Mouse (Mus musculus): ENCODE measurements around the gene Zfp408. TPM values are rescaled to one million over a fixed set of nuclear protein-coding genes. Genes with fewer than 3 reads are reported as not detected.
"Not testable (repeated sequence)": the region's sequence is repeated elsewhere in the genome, so short reads cannot be mapped to it uniquely, and the experiment has no call there.

Zfp408 gene
- polyA plus RNA-seq, 1 experiment = 8.4 TPM

GRCm38 (mm10) chr2:91633334-91633977 lies 16.1 kb downstream of the Zfp408 start:
- no peak overlapping the region for H3K27ac ChIP-seq (ENCODE audit: insufficient read depth, low read depth, low read length)
- H3K4me3 ChIP-seq (ENCODE audit: insufficient read depth, low read depth, low read length) = no peak overlapping the region
- H3K36me3 ChIP-seq (ENCODE audit: control insufficient read depth, insufficient read depth, low read length) = no peaks in the 10 kb centered on the region
- DNase-seq = no peak
- no peaks in the 10 kb centered on the region for H3K4me1 ChIP-seq (ENCODE audit: control insufficient read depth, insufficient read depth, low read length)
- 71% methylated on average over 12 of the region's 12 CpGs for WGBS
- TF ChIP-seq CTCF (conservative IDR thresholded peaks at IDR 0.05; ENCODE audit: insufficient read depth, insufficient read length, low read depth, low read length) = no peak
- TF ChIP-seq POLR2A (IDR thresholded peaks at IDR 0.05; ENCODE audit: low read depth, low read length) = no peak
- H3K27me3 ChIP-seq (replicated peaks; ENCODE audit: control insufficient read depth, insufficient read depth, low read length) = no peaks in the 10 kb centered on the region

- DNase-seq = no peak
- no peaks in the 10 kb centered on the region for H3K36me3 ChIP-seq (ENCODE audit: control insufficient read depth, insufficient read depth, low read length)
- no peaks in the 10 kb centered on the region for H3K27me3 ChIP-seq (replicated peaks; ENCODE audit: control insufficient read depth, insufficient read depth, low read length)
- no peaks in the 10 kb centered on the region for H3K4me1 ChIP-seq (ENCODE audit: control insufficient read depth, insufficient read depth, low read length)
- TF ChIP-seq POLR2A (IDR thresholded peaks at IDR 0.05; ENCODE audit: low read depth, low read length) (no peak), CTCF (conservative IDR thresholded peaks at IDR 0.05; ENCODE audit: insufficient read depth, insufficient read length, low read depth, low read length) (no peak)
- WGBS = 41% methylated on average over 5 of the region's 5 CpGs
- no peak overlapping the region for H3K27ac ChIP-seq (ENCODE audit: insufficient read depth, low read depth, low read length)
- H3K4me3 ChIP-seq (ENCODE audit: insufficient read depth, low read depth, low read length) = no peak overlapping the region
Observed at GRCm38 (mm10) chr2:91632316-91632715, 17.3 kb downstream of the Zfp408 start.

- no peak overlapping the region for H3K27ac ChIP-seq (ENCODE audit: insufficient read depth, low read depth, low read length)
- TF ChIP-seq POLR2A (IDR thresholded peaks at IDR 0.05; ENCODE audit: low read depth, low read length) (no peak), CTCF (conservative IDR thresholded peaks at IDR 0.05; ENCODE audit: insufficient read depth, insufficient read length, low read depth, low read length) (no peak)
- DNase-seq = no peak
- H3K36me3 ChIP-seq (ENCODE audit: control insufficient read depth, insufficient read depth, low read length) = no peaks in the 10 kb centered on the region
- H3K4me1 ChIP-seq (ENCODE audit: control insufficient read depth, insufficient read depth, low read length) = no peaks in the 10 kb centered on the region
- H3K4me3 ChIP-seq (ENCODE audit: insufficient read depth, low read depth, low read length) = no peak overlapping the region
- no peaks in the 10 kb centered on the region for H3K27me3 ChIP-seq (replicated peaks; ENCODE audit: control insufficient read depth, insufficient read depth, low read length)
- 82% methylated on average over 5 of the region's 5 CpGs for WGBS
Observed at GRCm38 (mm10) chr2:91631826-91632225, 17.8 kb downstream of the Zfp408 start.

- H3K27ac ChIP-seq (ENCODE audit: insufficient read depth, low read depth, low read length) = no peak overlapping the region
- H3K27me3 ChIP-seq (replicated peaks; ENCODE audit: control insufficient read depth, insufficient read depth, low read length) = no peaks in the 10 kb centered on the region
- 89% methylated on average over 12 of the region's 12 CpGs for WGBS
- TF ChIP-seq POLR2A (IDR thresholded peaks at IDR 0.05; ENCODE audit: low read depth, low read length) = no peak
- TF ChIP-seq CTCF (conservative IDR thresholded peaks at IDR 0.05; ENCODE audit: insufficient read depth, insufficient read length, low read depth, low read length) = no peak
- H3K36me3 ChIP-seq (ENCODE audit: control insufficient read depth, insufficient read depth, low read length) = no peaks in the 10 kb centered on the region
- no peak for DNase-seq
- H3K4me3 ChIP-seq (ENCODE audit: insufficient read depth, low read depth, low read length) = no peak overlapping the region
- H3K4me1 ChIP-seq (ENCODE audit: control insufficient read depth, insufficient read depth, low read length) = no peaks in the 10 kb centered on the region
Observed at GRCm38 (mm10) chr2:91630384-91630783, 19.2 kb downstream of the Zfp408 start.

- Histone ChIP-seq H3K4me3 (ENCODE audit: insufficient read depth, low read depth, low read length) (no peak overlapping the region), H3K27ac (ENCODE audit: insufficient read depth, low read depth, low read length) (no peak overlapping the region), H3K27me3 (replicated peaks; ENCODE audit: control insufficient read depth, insufficient read depth, low read length) (no peaks in the 10 kb centered on the region), H3K36me3 (ENCODE audit: control insufficient read depth, insufficient read depth, low read length) (no peaks in the 10 kb centered on the region), H3K4me1 (ENCODE audit: control insufficient read depth, insufficient read depth, low read length) (no peaks in the 10 kb centered on the region)
- TF ChIP-seq POLR2A (IDR thresholded peaks at IDR 0.05; ENCODE audit: low read depth, low read length) = no peak
- TF ChIP-seq CTCF (conservative IDR thresholded peaks at IDR 0.05; ENCODE audit: insufficient read depth, insufficient read length, low read depth, low read length) = no peak
- WGBS = 83% methylated on average over 18 of the region's 18 CpGs
- DNase-seq = no peak
Observed at GRCm38 (mm10) chr2:91629682-91630081, 19.9 kb downstream of the Zfp408 start.

- H3K36me3 ChIP-seq (ENCODE audit: control insufficient read depth, insufficient read depth, low read length) = no peaks in the 10 kb centered on the region
- no peak overlapping the region for H3K4me3 ChIP-seq (ENCODE audit: insufficient read depth, low read depth, low read length)
- no peak overlapping the region for H3K27ac ChIP-seq (ENCODE audit: insufficient read depth, low read depth, low read length)
- H3K27me3 ChIP-seq (replicated peaks; ENCODE audit: control insufficient read depth, insufficient read depth, low read length) = no peaks in the 10 kb centered on the region
- WGBS = 92% methylated on average over 8 of the region's 8 CpGs
- TF ChIP-seq CTCF (conservative IDR thresholded peaks at IDR 0.05; ENCODE audit: insufficient read depth, insufficient read length, low read depth, low read length) (no peak), POLR2A (IDR thresholded peaks at IDR 0.05; ENCODE audit: low read depth, low read length) (no peak)
- no peaks in the 10 kb centered on the region for H3K4me1 ChIP-seq (ENCODE audit: control insufficient read depth, insufficient read depth, low read length)
- DNase-seq = no peak
Observed at GRCm38 (mm10) chr2:91628171-91628570, 21.4 kb downstream of the Zfp408 start.

- WGBS = 77% methylated on average over 5 of the region's 5 CpGs
- no peaks in the 10 kb centered on the region for H3K27me3 ChIP-seq (replicated peaks; ENCODE audit: control insufficient read depth, insufficient read depth, low read length)
- no peaks in the 10 kb centered on the region for H3K36me3 ChIP-seq (ENCODE audit: control insufficient read depth, insufficient read depth, low read length)
- no peak overlapping the region for H3K27ac ChIP-seq (ENCODE audit: insufficient read depth, low read depth, low read length)
- no peaks in the 10 kb centered on the region for H3K4me1 ChIP-seq (ENCODE audit: control insufficient read depth, insufficient read depth, low read length)
- TF ChIP-seq POLR2A (IDR thresholded peaks at IDR 0.05; ENCODE audit: low read depth, low read length) (no peak), CTCF (conservative IDR thresholded peaks at IDR 0.05; ENCODE audit: insufficient read depth, insufficient read length, low read depth, low read length) (no peak)
- no peak for DNase-seq
- no peak overlapping the region for H3K4me3 ChIP-seq (ENCODE audit: insufficient read depth, low read depth, low read length)
Observed at GRCm38 (mm10) chr2:91627486-91627885, 22.1 kb downstream of the Zfp408 start.

- not testable (repeated sequence) for H3K4me1 ChIP-seq (ENCODE audit: control insufficient read depth, insufficient read depth, low read length); DNase-seq; H3K27me3 ChIP-seq (replicated peaks; ENCODE audit: control insufficient read depth, insufficient read depth, low read length); H3K36me3 ChIP-seq (ENCODE audit: control insufficient read depth, insufficient read depth, low read length); H3K4me3 ChIP-seq (ENCODE audit: insufficient read depth, low read depth, low read length); H3K27ac ChIP-seq (ENCODE audit: insufficient read depth, low read depth, low read length)
- WGBS = 94% methylated on average over 7 of the region's 7 CpGs
Observed at GRCm38 (mm10) chr2:91623366-91623765, 26.2 kb downstream of the Zfp408 start.
